Mouse (Mus musculus): Measurements from ENCODE around the gene Ttc34. TPM values are rescaled to one million over a fixed set of nuclear protein-coding genes. Genes with fewer than 3 reads are reported as not detected.

Ttc34 gene
- polyA plus RNA-seq, 1 experiment from 2014 or later: 0.19 TPM

DNA sequence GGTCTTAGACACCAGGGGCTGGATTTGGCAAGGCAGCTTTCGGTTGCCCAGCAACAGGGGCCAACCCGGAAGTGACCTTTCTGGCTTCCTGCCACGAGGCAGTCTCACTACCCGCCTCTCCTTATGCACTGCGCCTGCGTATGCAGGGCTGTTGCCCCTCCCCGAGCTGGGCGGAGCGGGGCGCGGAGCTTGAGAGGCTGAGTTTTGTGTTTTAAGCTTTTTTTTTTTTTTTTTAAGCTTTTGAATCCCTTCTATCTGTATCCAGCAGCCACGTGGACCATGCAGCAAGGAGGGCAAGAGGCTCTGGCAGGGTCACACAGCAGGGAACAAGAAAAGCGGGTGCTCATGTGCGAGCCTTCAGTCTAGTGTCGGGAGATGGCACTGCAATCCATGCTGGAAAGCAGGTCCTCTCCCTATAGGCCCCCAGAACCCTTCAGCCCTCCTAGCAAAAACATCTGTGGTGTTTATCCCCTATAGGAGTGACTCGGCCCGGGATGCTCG is 27.1 kb downstream of the Ttc34 start:
- WGBS: 2% methylated on average over 18 of the region's 18 CpGs
- Histone ChIP-seq H3K36me3 (ENCODE audit: control insufficient read depth, insufficient read depth, low read length) (no peaks in the 10 kb centered on the region), H3K4me3 (ENCODE audit: low read length) (peak overlapping the region; percentile 47), H3K27ac (ENCODE audit: low read length) (peak overlapping the region; percentile 62), H3K27me3 (ENCODE audit: control insufficient read depth, insufficient read depth, low read depth, low read length) (no peaks in the 10 kb centered on the region), H3K4me1 (replicated peaks; ENCODE audit: control insufficient read depth, insufficient read depth, low read length) (peaks cover 9% of the 10 kb centered on the region), H3K9ac (ENCODE audit: low read length) (peak overlapping the region; percentile 66), H3K9me3 (ENCODE audit: control insufficient read depth, low read length) (no peaks in the 10 kb centered on the region), H3K4me2 (ENCODE audit: low read depth, low read length) (peak overlapping the region; percentile 69)
- ATAC-seq (ENCODE audit: low read depth): peak; percentile 96

DNA sequence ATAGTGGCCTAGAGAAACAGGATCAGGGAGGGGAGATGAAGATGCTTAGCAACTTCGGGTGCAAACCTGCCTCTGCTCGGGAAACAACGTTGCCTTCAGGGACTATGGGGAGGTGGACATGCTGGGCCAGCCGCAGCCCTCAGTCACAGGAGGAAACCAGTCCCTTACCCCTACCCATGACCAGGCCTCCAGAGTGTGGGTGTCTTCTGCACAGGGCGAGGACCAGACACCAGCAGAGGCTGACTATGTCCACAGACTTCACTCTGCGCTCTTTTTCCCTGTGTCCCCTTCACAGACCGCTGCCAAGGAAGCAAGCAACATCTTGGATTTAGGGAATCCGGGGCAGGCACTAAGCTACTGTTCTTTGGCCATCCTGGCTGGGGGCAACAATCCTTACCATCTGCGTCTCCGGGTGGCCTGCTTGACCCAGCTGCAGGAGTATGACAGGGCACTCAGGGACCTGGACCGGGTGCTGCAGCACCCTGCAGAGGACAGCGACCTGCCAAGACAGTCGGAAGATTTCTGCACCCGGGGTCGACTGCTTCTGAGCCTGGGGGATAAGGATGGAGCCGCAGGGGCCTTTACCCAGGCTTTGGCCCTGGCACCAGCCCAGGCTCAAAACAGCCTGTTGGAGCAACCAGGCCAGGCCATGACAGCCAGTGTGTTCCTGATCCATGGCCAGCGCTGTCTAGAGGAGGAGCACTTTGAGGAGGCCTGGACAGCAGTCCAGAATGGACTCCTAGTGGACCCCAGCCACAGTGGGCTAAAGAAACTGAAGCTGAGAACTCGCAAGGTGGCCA is 27.9 kb downstream of the Ttc34 start:
- ATAC-seq (ENCODE audit: low read depth): no peak
- 74% methylated on average over 18 of the region's 18 CpGs for WGBS
- H3K4me1 ChIP-seq (replicated peaks; ENCODE audit: control insufficient read depth, insufficient read depth, low read length): peaks cover 9% of the 10 kb centered on the region
- H3K27me3 ChIP-seq (ENCODE audit: control insufficient read depth, insufficient read depth, low read depth, low read length): no peaks in the 10 kb centered on the region
- H3K9ac ChIP-seq (ENCODE audit: low read length): peak overlapping the region; percentile 66
- no peaks in the 10 kb centered on the region for H3K36me3 ChIP-seq (ENCODE audit: control insufficient read depth, insufficient read depth, low read length)
- no peak overlapping the region; the same call in 1 of the 2 replicates for H3K27ac ChIP-seq (ENCODE audit: low read length)
- no peaks in the 10 kb centered on the region for H3K9me3 ChIP-seq (ENCODE audit: control insufficient read depth, low read length)
- no peak overlapping the region for H3K4me3 ChIP-seq (ENCODE audit: low read length)
- peak overlapping the region; percentile 69; the same call in 1 of the 2 replicates for H3K4me2 ChIP-seq (ENCODE audit: low read depth, low read length)

DNA sequence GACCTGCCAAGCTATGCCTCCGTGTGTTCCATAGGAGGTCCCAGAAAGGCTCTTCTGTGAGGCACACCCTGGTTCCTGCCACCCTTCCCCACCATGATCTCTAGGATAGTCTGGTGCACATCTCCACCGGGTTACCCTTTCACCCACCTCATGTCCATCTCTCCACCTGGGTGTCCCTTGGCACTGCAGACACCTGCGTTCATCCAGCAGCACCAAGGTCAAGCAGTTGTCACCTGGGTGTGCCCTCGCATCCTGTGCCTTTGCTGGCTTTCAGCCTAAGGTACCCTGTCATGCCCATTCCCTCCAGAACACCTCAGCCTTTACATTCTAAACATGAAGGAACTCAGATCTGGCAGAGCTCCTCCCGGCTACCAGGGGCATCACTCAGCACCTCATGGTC is 29.1 kb downstream of the Ttc34 start:
- no peaks in the 10 kb centered on the region for H3K9me3 ChIP-seq (ENCODE audit: control insufficient read depth, low read length)
- no peaks in the 10 kb centered on the region for H3K27me3 ChIP-seq (ENCODE audit: control insufficient read depth, insufficient read depth, low read depth, low read length)
- 78% methylated on average over 5 of the region's 5 CpGs for WGBS
- no peak overlapping the region for H3K9ac ChIP-seq (ENCODE audit: low read length)
- no peaks in the 10 kb centered on the region for H3K36me3 ChIP-seq (ENCODE audit: control insufficient read depth, insufficient read depth, low read length)
- no peak overlapping the region for H3K4me2 ChIP-seq (ENCODE audit: low read depth, low read length)
- no peak overlapping the region for H3K4me3 ChIP-seq (ENCODE audit: low read length)
- ATAC-seq (ENCODE audit: low read depth): no peak
- peaks cover 9% of the 10 kb centered on the region for H3K4me1 ChIP-seq (replicated peaks; ENCODE audit: control insufficient read depth, insufficient read depth, low read length)
- no peak overlapping the region for H3K27ac ChIP-seq (ENCODE audit: low read length)

DNA sequence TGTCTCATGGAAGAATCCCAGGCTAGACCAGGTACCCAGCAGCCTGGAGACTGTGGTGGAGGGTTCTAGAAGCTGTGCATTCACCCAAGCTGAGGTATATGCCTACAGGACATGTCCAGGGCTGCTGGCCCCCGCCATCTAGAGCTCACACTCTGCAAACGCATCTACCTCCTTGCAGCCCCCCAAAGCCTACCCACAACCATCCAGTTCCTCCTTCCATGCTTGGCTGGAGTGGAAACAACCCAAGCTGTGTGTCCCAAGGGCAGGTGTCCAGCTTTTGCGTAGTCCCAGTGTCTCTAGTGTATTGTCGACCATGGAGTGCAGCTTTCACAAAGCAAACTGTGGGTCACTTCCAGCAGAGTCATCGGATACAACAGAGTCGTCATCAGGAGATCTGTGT is 30.0 kb downstream of the Ttc34 start:
- ATAC-seq (ENCODE audit: low read depth): no peak

DNA sequence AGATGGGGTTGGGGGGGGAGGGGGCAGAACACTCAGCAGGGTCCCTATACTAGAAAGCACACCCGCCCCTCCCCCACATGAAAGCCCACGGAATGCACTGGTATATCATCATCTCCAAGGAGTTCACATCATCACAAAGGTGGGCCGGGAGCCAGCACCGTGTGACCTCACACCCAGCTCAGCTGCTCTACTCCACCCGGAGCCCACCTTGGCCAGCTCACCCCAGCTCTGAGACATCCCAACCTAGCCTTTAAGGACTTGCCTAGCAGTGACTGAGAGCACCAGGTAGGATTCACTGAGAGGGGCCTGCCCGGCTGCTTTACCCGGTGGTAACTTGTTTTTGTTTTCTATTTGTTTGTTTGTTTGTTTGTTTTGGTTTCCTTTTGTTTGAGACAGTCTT is 32.2 kb downstream of the Ttc34 start, which contains the start of gene Mmel1:
Gene Mmel1 (plus strand): TSS at position 146 of the 400 bp plus-strand sequence.
- ATAC-seq (ENCODE audit: low read depth): no peak

More for the DNA sequence above, 30.0 kb downstream of the Ttc34 start:
- Histone ChIP-seq H3K9me3 (ENCODE audit: control insufficient read depth, low read length) (no peaks in the 10 kb centered on the region), H3K27ac (ENCODE audit: low read length) (no peak overlapping the region), H3K36me3 (ENCODE audit: control insufficient read depth, insufficient read depth, low read length) (no peaks in the 10 kb centered on the region), H3K9ac (ENCODE audit: low read length) (no peak overlapping the region), H3K4me3 (ENCODE audit: low read length) (no peak overlapping the region), H3K4me2 (ENCODE audit: low read depth, low read length) (no peak overlapping the region), H3K27me3 (ENCODE audit: control insufficient read depth, insufficient read depth, low read depth, low read length) (no peaks in the 10 kb centered on the region; the same call in 1 of the 2 replicates), H3K4me1 (replicated peaks; ENCODE audit: control insufficient read depth, insufficient read depth, low read length) (peaks cover 9% of the 10 kb centered on the region)
- 73% methylated on average over 6 of the region's 6 CpGs for WGBS

DNA sequence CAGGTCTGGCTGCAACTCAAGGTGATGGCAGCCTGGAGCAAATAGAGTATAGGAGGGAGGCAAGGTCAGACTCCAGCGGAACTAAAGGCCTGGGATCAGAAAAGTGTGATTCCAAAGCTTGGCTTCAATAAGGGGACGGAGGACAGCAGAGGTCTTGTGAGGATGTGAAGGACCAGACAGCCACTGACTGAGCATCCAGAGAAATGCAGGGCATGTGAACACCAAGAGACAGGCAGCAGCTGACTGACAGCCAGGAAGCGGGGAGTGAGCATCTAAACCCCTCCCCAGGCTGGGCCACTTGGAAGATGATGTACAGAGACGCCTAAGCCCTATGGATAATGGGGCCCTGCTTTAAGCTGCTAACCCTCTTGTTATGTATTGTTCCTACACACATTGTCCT is 33.5 kb downstream of the Ttc34 start:
- Histone ChIP-seq H3K9me3 (ENCODE audit: control insufficient read depth, low read length) (no peaks in the 10 kb centered on the region), H3K4me3 (ENCODE audit: low read length) (no peak overlapping the region), H3K27me3 (ENCODE audit: control insufficient read depth, insufficient read depth, low read depth, low read length) (no peaks in the 10 kb centered on the region; the same call in 1 of the 2 replicates), H3K9ac (ENCODE audit: low read length) (no peak overlapping the region), H3K4me1 (replicated peaks; ENCODE audit: control insufficient read depth, insufficient read depth, low read length) (no peaks in the 10 kb centered on the region), H3K4me2 (ENCODE audit: low read depth, low read length) (no peak overlapping the region), H3K36me3 (ENCODE audit: control insufficient read depth, insufficient read depth, low read length) (no peaks in the 10 kb centered on the region), H3K27ac (ENCODE audit: low read length) (no peak overlapping the region)
- WGBS: 73% methylated on average over 4 of the region's 4 CpGs
- no peak for ATAC-seq (ENCODE audit: low read depth)

More for the DNA sequence above, 32.2 kb downstream of the Ttc34 start, which contains the start of gene Mmel1:
- no peak within 1 kb of the TSS for H3K9ac ChIP-seq (ENCODE audit: low read length)
- peaks cover 6% of the 10 kb centered on the region for H3K4me1 ChIP-seq (replicated peaks; ENCODE audit: control insufficient read depth, insufficient read depth, low read length)
- H3K36me3 ChIP-seq (ENCODE audit: control insufficient read depth, insufficient read depth, low read length): no peaks in the 10 kb centered on the region
- 75% methylated on average over 7 of the region's 7 CpGs for WGBS
- no peak within 1 kb of the TSS for H3K4me3 ChIP-seq (ENCODE audit: low read length)
- no peak within 1 kb of the TSS for H3K4me2 ChIP-seq (ENCODE audit: low read depth, low read length)
- H3K9me3 ChIP-seq (ENCODE audit: control insufficient read depth, low read length): no peaks in the 10 kb centered on the region
- H3K27me3 ChIP-seq (ENCODE audit: control insufficient read depth, insufficient read depth, low read depth, low read length): no peaks in the 10 kb centered on the region; the same call in 1 of the 2 replicates
- H3K27ac ChIP-seq (ENCODE audit: low read length): no peak within 1 kb of the TSS

DNA sequence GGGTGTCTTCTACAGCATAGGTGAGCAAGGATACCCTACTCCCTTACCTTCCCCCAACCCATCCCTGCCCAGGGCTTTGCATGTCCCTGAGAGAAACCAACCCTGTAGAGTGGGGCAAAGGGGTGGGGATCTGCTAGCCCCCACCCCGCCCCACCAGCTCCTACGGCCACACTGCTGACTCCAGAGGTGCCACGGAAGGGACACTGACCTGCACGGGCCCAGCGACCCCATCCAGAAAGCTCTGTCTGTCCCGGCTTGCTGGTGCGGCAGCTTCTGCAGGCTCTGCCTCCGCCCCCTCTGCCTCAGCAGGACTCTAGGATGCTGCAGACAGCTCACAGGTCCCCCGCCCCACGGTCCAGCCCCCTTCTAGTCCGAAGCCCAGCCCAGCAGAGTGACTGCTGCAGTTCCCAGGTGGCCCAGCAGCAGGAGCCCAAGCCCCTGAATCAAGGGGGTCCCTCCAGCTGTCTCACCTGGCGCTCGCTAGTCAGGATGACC is 34.5 kb downstream of the Ttc34 start:
- no peak overlapping the region for H3K4me3 ChIP-seq (ENCODE audit: low read length)
- peak; percentile 47 for ATAC-seq (ENCODE audit: low read depth)

DNA sequence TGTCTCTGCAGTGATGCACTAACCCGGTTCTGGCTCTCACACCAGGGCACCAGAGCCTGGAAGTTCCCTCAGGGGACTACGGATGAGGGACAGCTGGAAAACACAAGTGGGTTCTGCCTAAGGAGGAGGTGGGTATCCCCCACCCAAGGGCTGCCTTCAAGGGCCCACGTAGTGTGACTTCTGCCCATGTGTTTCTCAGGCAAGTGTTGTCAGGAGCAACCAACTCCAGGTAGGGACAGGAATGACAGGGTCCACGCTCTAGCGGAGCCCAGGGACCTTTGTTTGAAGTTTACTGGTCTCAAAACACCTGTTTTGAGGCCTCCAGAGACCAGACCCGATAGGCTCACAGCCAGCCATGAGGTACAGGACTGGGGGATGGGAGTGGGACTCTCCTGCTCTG is 35.9 kb downstream of the Ttc34 start:
- H3K4me1 ChIP-seq (replicated peaks; ENCODE audit: control insufficient read depth, insufficient read depth, low read length): no peaks in the 10 kb centered on the region
- H3K9ac ChIP-seq (ENCODE audit: low read length): no peak overlapping the region
- H3K9me3 ChIP-seq (ENCODE audit: control insufficient read depth, low read length): no peaks in the 10 kb centered on the region
- no peaks in the 10 kb centered on the region; the same call in 1 of the 2 replicates for H3K27me3 ChIP-seq (ENCODE audit: control insufficient read depth, insufficient read depth, low read depth, low read length)
- no peak for ATAC-seq (ENCODE audit: low read depth)
- H3K36me3 ChIP-seq (ENCODE audit: control insufficient read depth, insufficient read depth, low read length): no peaks in the 10 kb centered on the region
- no peak overlapping the region for H3K27ac ChIP-seq (ENCODE audit: low read length)
- no peak overlapping the region for H3K4me3 ChIP-seq (ENCODE audit: low read length)
- 57% methylated on average over 6 of the region's 6 CpGs for whole genome bisulfite sequencing
- no peak overlapping the region for H3K4me2 ChIP-seq (ENCODE audit: low read depth, low read length)

More for the DNA sequence above, 34.5 kb downstream of the Ttc34 start:
- Histone ChIP-seq H3K9me3 (ENCODE audit: control insufficient read depth, low read length) (no peaks in the 10 kb centered on the region), H3K9ac (ENCODE audit: low read length) (no peak overlapping the region), H3K36me3 (ENCODE audit: control insufficient read depth, insufficient read depth, low read length) (no peaks in the 10 kb centered on the region), H3K27me3 (ENCODE audit: control insufficient read depth, insufficient read depth, low read depth, low read length) (no peaks in the 10 kb centered on the region; the same call in 1 of the 2 replicates), H3K4me2 (ENCODE audit: low read depth, low read length) (no peak overlapping the region), H3K4me1 (replicated peaks; ENCODE audit: control insufficient read depth, insufficient read depth, low read length) (no peaks in the 10 kb centered on the region), H3K27ac (ENCODE audit: low read length) (no peak overlapping the region)
- 2% methylated on average over 13 of the region's 13 CpGs for WGBS

DNA sequence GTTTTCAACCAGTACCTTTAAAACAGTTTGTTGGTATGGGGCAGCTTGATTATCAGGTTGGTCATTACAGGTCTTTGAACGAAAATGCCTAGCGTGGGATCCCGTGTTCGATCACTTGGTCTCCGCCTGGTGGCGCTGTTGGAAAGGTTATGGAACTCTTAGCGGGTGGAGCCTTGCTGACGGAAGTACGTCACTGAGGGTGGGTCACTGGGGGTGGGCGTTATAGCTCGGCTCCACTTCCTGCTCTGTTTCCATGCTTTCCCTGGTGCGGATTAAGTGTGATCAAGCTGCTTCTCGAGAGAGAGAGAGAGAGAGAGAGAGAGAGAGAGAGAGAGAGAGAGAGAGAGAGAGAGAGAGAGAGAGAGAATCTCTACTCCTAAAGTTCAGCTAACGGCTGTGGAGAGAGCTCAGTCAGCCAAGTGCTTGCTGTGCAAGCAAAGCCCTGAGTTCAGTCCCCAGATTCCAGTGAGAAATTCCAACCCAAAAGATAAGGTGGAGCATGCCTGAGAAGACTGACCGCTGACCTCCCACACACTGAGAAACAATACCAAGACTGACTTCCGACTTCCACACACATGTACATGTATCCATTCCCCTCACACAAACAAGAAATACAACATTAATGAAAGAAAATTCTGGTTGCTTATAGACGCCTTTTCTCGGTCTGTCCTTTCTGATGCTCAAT is 40.7 kb downstream of the Ttc34 start:
- peak overlapping the region; percentile 38 for H3K4me3 ChIP-seq (ENCODE audit: low read length)
- 6% methylated on average over 18 of the region's 18 CpGs for WGBS
- H3K4me2 ChIP-seq (ENCODE audit: low read depth, low read length): peak overlapping the region; percentile 56
- H3K4me1 ChIP-seq (replicated peaks; ENCODE audit: control insufficient read depth, insufficient read depth, low read length): no peaks in the 10 kb centered on the region
- no peaks in the 10 kb centered on the region for H3K36me3 ChIP-seq (ENCODE audit: control insufficient read depth, insufficient read depth, low read length)
- no peaks in the 10 kb centered on the region for H3K9me3 ChIP-seq (ENCODE audit: control insufficient read depth, low read length)
- ATAC-seq (ENCODE audit: low read depth): peak; percentile 98
- peak overlapping the region; percentile 61 for H3K9ac ChIP-seq (ENCODE audit: low read length)
- H3K27ac ChIP-seq (ENCODE audit: low read length): peak overlapping the region; percentile 75
- no peaks in the 10 kb centered on the region for H3K27me3 ChIP-seq (ENCODE audit: control insufficient read depth, insufficient read depth, low read depth, low read length)

Measured in lung, embryonic 16.5 days (tissue).